Mouse (Mus musculus): ENCODE data around the gene Ubqln3.

The Ubqln3 gene

GRCm38 (mm10) chr7:104143179-104143578 lies at the start of gene Ubqln3:
Ubqln3 (minus strand) TSS chr7:104143279.
- no peak for DNase-seq (ENCODE audit: low read depth)

GRCm38 (mm10) chr7:104191275-104191674 lies 48.2 kb upstream of the Ubqln3 start:
- DNase-seq (ENCODE audit: low read depth): peak; percentile 9

GRCm38 (mm10) chr7:104183292-104183691 lies 40.2 kb upstream of the Ubqln3 start, which contains the start of gene Olfr648:
Olfr648 (minus strand) TSS chr7:104183392.
- DNase-seq (ENCODE audit: low read depth): no peak

- no peak for DNase-seq (ENCODE audit: low read depth)
These were observed 36.0 kb upstream of the Ubqln3 start for GRCm38 (mm10) chr7:104179074-104179473.

GRCm38 (mm10) chr7:104178422-104179054 lies 35.5 kb upstream of the Ubqln3 start:
- no peak for DNase-seq (ENCODE audit: low read depth)

- no peak for DNase-seq (ENCODE audit: low read depth)
These were observed 32.0 kb upstream of the Ubqln3 start for GRCm38 (mm10) chr7:104175085-104175484.

- no peak for DNase-seq (ENCODE audit: low read depth)
These were observed 26.6 kb upstream of the Ubqln3 start for GRCm38 (mm10) chr7:104169634-104170204.

- peak; percentile 4 for DNase-seq (ENCODE audit: low read depth)
These were observed 24.0 kb upstream of the Ubqln3 start for GRCm38 (mm10) chr7:104167105-104167504.

- no peak for DNase-seq (ENCODE audit: low read depth)
These were observed 7.4 kb upstream of the Ubqln3 start, which contains the start of gene Ubqlnl for GRCm38 (mm10) chr7:104150456-104150855. Ubqlnl (minus strand) TSS chr7:104150556.

GRCm38 (mm10) chr7:104137305-104137704 lies 5.8 kb downstream of the Ubqln3 start, which contains the start of gene Olfr643:
Olfr643 (minus strand) TSS chr7:104137405.
- DNase-seq (ENCODE audit: low read depth): no peak

- no peak for DNase-seq (ENCODE audit: low read depth)
These were observed 13.4 kb downstream of the Ubqln3 start, which contains the start of gene Ubqln5 for GRCm38 (mm10) chr7:104129726-104130125. Ubqln5 (minus strand) TSS chr7:104129826.

GRCm38 (mm10) chr7:104104757-104104972 lies 38.4 kb downstream of the Ubqln3 start, which contains the start of gene Olfr646:
Olfr646 (plus strand) TSS chr7:104104873.
- no peak for DNase-seq (ENCODE audit: low read depth)

- DNase-seq (ENCODE audit: low read depth): no peak
These were observed 38.9 kb downstream of the Ubqln3 start for GRCm38 (mm10) chr7:104103913-104104756.
